Mouse (Mus musculus) G1E-ER4 (cell line): ENCODE data around the gene Fnbp1. TPM values are rescaled to one million over a fixed set of nuclear protein-coding genes. Genes with fewer than 3 reads are reported as not detected.

Source experiments
- GATA1 ChIP-seq: IDR thresholded peaks from one replicate; pipeline ENCODE4 v1.8.0; 2012; ENCODE audit warnings: low read length, inconsistent platforms
- polyA plus RNA-seq: library from polyadenylated mRNA; stranded (reverse); fragments of >175 nt; gene quantifications from 2 replicates; pipeline ENCODE4 v1.2.3, GENCODE M21; 2012

Fnbp1 gene
- polyA plus RNA-seq, 1 experiment: 90.3 TPM

DNA sequence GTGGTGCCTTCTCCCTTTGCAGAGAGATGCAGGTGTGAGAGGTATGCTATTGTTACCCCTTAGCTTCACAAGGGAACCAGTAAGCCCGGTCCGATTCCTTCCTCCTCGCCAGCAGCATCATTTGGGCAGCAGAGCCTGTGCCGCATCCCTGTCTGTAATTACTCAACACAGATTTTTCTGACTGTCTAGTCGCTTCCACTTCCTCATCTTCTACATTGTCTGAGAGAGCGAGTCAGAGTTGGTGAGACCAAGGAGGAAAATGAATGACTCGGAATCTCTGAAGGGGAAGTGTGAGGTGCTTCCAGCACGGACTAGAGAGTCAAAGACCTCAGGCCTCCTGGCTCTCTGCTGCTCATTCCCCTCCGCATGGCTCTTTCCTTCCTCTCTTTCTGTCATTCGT is 89.4 kb downstream of the Fnbp1 start:
- no peak for TF ChIP-seq GATA1

DNA sequence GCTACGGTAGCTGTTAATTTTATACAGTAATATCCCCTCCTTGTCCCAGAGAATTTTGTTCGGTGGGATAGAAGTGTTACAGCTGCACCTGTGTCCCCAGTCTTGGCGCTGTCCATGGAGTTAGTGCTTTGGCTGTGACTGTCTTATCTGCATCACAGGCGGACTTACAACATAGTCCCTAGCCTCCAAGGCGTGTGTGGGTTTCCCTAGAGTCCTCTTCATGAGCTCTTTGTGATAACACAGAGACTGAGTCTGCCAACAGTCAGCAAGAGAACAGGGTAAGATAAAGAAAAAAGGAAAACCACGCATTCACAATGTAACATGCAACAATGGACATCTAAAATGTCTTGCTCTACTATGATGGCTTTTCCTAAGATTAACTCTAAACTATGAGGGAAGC is 93.8 kb downstream of the Fnbp1 start:
- TF ChIP-seq GATA1: no peak

- no peak for TF ChIP-seq GATA1
These were observed 98.0 kb downstream of the Fnbp1 start for GRCm38 (mm10) chr2:31043856-31044255.

GRCm38 (mm10) chr2:31042881-31043280 is 98.9 kb downstream of the Fnbp1 start:
- TF ChIP-seq GATA1: no peak

DNA sequence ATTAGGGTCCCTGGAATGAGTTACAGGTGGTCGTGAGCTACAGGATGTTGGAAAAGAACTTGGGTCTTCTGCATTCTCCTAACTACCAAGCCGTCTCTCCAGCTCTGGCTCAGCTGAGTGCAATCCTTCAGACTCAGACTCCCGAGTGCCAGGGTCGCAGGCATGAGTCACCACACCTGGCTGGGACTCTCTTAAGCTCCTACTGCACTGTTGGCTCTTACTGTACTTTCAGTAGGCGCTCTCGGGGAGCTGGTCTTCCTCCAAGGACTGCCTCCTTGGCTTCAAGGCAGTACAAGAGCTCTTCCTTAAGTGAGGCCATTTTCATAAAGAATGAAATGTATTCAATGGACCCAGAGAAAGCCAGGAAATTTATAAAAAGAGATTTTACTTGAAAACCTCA is 100.4 kb downstream of the Fnbp1 start:
- no peak for TF ChIP-seq GATA1

- no peak for TF ChIP-seq GATA1
These were observed 101.3 kb downstream of the Fnbp1 start for GRCm38 (mm10) chr2:31040487-31040886.

- no peak for TF ChIP-seq GATA1
These were observed 101.8 kb downstream of the Fnbp1 start for GRCm38 (mm10) chr2:31040043-31040442.

DNA sequence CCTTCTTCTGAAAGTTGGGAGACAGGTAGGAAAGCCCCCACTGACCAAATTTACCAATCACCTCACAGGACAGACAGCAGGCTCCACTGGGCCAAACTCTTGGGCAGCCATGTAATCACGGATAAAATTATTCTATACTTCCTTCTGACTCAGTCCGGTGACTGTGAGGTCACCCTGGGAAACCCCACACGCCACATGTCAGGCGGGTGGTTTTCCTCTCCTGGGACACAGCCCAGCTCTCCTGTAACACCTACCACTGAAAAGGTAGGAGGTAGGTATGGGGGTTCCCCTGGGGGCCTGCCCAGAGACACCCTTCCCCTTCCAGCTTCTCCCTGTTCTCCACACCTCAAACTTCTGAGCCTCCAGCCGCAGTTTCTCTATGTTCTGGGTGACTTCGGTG is 105.0 kb downstream of the Fnbp1 start:
- TF ChIP-seq GATA1: no peak

- no peak for TF ChIP-seq GATA1
These were observed 109.8 kb downstream of the Fnbp1 start for GRCm38 (mm10) chr2:31031972-31032371.

- no peak for TF ChIP-seq GATA1
These were observed 115.2 kb downstream of the Fnbp1 start for GRCm38 (mm10) chr2:31026642-31027041.

DNA sequence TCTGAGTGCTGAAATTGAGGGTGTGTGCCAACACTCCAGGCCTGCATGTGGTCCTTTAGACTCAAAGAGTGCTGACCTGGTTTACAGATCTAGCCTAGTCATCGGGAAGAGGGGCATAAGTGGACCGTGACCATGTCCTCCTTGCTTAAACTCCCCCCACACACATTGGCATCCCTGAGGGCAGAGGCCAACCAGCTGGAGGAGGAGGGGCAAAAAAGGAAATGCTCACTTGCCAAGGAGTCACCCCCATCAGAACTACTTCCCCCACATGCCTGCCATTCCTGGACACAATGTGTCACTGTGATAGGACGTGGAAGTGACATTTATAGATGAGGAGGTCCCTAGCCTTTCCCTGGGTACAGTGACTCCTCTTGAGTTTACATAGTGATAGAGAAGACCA is 116.3 kb downstream of the Fnbp1 start:
- TF ChIP-seq GATA1: no peak

- no peak for TF ChIP-seq GATA1
These were observed 117.0 kb downstream of the Fnbp1 start for GRCm38 (mm10) chr2:31024618-31025370.

DNA sequence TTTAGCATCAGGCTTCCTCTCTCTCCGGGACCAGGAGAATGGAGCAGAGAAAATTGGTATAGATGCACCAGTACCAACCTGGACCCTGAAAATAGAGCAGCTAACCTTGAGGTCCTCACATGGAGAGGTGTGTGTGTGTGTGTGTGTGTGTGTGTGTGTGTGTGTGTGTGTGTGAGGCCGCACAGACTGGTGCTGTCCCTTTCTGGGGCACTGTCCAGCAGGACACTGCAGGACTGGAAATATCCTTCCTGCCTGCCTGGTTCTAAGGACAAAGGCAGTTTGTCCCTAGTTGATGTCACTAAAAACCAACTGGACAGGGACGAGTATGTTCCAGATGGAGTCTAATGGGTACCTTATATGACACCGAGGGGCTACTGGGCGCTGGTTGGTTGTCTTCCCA is 117.9 kb downstream of the Fnbp1 start:
- TF ChIP-seq GATA1: no peak

DNA sequence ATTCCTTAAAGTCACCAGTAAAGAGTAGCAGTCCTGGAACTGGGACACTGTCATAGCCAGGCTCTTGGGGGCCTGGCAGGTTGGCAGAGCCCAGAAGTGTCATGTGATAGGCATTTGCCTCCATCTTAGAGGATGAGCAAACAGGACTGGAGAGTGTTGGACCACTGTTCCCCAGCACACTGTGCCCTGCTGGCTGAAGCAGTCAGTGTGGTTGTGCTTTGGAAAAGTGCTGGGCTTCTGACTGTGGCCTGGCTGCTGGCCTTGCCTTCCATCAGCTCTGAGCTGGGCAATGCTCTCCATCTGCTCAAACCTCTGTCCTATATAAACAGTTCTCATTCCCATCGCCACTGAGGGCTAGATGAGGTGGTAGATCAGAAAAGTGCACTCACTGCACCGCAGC is 121.6 kb downstream of the Fnbp1 start:
- TF ChIP-seq GATA1: no peak

DNA sequence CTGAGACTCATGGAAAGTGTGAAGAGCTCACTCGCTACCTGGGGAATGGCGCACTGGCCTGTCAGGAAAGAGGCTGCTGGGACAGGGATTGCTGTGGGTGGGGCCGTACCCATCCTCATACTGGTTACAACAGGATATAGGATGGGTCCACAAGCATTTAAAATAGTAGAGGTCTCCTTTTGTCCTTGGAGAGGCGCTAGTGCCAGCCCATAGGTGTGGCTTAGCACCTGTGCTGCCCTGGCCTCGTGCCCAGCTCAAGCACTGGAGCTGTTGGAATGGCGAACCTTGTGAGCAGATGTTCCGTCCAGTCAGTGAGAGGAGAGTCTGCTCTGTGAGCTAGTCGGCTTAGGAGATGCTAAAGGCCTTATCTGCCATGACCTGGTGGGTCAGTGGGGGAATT is 122.8 kb downstream of the Fnbp1 start:
- TF ChIP-seq GATA1: no peak

DNA sequence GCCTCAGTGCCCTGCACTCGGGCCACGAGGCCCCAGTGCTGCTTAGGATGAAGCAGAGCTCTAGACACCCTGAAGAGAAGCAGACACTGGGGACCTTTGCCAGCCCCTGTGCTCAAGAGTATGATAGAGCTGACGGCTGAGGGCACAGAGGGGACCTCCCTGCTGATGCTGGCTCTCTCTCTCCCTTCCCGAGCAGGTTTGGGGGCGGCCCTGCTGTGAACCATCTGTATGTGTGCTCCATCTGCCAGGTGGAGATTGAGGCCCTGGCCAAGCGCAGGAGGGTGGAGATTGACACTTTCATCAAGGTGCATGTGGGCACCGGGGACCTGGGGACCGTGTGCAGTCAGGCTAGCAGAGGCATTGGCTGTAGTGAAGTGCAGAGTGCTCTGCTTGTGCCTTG is 123.3 kb downstream of the Fnbp1 start:
- TF ChIP-seq GATA1: no peak

GRCm38 (mm10) chr2:31017625-31018317 is 124.0 kb downstream of the Fnbp1 start:
- TF ChIP-seq GATA1: no peak
